Mouse (Mus musculus) thymus, postnatal 25 days (tissue): ENCODE results near the gene Prkch.

Experiments used
- DNase-seq: peaks from one replicate; pipeline ENCODE4 v3.0.0; 2022

Gene Prkch

DNA sequence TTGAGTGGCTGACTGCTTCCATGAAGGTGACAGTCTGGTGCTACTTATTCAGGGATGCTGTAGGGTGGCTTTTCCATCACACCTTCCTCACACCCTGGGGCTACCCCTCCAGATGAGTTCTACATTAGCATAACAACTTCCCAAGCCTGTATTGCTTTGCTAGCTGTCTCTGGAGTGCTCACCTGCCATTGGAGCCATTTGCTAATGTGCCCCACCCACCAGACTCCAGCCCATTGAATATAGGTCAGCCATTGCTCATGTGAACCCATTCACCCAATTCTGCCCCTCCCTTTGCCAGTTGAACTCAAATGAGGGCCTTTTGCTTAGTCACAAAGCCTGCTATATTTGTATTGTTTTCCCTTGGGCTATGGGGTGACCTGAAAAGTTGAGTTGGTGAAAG is 135.2 kb downstream of the Prkch start:
- DNase-seq, result no peak

DNA sequence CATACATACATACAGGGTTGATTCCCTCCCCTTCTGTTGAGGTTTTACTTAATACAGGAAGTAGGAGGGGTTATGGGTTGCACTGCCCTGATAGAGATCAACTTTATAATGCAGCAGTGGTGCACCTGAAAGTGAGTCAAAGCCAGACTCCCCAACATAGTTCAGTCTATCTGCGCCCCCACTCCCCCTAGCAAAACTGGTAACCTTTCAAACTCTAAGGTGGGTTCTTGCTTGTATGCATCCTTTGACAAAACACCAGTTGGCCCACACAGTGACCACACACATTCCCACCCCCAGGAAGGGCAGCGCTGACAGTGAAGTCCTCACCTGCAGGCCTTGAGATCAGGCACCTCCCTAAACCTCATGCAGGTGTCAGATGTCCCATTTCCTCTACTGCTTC is 135.9 kb downstream of the Prkch start:
- DNase-seq, result peak; percentile 56

GRCm38 (mm10) chr12:73722060-73722459 is 137.5 kb downstream of the Prkch start:
- no peak for DNase-seq

- DNase-seq, result no peak
Observed at GRCm38 (mm10) chr12:73723067-73723466, 138.5 kb downstream of the Prkch start.

- DNase-seq, result no peak
Observed at GRCm38 (mm10) chr12:73723887-73724286, 139.3 kb downstream of the Prkch start.

DNA sequence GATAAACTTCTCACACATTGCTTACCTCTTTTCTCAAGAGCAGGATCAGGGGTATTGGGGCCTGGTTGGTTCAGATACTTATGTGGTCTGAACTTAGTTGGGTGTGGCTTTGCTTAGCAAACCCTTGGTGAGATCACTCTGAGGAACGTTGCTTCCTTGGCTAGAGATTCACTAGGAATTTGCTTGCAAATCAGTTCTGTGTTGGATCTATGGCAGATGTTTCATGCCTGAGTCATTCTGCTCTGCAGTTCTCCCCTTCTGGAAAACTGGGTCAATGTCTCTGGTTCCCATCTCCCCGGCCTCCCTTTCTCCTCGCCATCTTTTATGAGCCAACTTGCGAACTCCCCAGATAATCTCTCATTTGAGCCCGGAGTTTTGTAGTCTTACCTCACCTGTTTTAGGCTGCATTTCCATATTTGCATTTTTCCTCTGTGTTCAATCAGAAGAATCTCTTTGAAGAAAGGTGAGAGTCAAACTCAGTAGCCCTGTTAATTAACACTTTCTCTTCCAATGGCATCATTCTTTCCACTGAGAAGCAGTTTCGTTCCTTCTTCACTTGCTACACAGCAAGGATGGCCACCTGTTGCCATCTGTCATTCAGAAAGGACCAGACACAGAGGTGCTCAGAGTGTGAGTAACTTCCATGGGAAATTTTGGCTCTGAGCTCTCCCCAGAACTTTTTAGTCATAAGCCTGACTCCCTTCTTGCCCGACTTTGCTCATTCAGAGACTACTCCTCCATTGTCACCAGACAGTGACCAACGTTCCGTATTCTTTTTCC is 141.4 kb downstream of the Prkch start:
- no peak for DNase-seq

- no peak for DNase-seq
Observed at GRCm38 (mm10) chr12:73727046-73727445, 142.4 kb downstream of the Prkch start.

DNA sequence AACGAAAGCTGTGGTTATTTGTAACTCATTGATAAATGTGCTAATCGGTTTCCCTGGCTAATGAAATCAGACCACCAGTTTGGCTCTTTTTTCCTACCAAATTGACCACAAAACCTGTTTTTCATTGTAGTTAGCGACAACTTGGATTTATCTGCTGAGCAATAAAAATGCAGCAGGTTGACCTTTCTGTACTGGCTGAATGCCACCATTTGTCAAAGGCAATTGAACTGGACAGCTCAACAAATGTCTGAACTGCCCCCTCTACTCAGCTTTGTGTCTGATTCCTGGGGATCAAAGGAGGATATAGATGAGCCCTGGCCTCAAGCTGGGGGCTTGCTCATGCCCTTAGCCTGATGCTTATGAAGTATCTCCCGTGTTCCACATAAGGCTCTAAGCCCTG is 146.0 kb downstream of the Prkch start:
- DNase-seq, result no peak

DNA sequence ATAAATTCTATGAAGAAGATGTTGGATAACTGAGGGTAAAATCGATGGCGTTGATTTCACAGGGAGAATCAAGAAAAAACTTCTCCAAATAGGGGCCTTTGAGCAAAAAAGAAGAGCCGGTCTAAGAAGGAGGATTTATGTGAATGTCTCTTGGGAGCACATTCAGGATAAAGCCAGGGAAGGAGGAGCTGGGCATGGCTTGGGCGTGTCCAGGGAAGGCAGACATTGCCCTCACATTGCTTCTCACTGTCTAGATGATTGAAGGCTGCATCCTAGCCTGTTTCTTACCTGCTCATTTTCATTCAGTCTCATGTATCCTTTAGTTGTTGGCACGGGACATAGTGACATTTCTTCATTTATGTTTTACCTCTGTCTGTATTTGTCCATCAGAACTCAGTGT is 146.5 kb downstream of the Prkch start:
- no peak for DNase-seq

DNA sequence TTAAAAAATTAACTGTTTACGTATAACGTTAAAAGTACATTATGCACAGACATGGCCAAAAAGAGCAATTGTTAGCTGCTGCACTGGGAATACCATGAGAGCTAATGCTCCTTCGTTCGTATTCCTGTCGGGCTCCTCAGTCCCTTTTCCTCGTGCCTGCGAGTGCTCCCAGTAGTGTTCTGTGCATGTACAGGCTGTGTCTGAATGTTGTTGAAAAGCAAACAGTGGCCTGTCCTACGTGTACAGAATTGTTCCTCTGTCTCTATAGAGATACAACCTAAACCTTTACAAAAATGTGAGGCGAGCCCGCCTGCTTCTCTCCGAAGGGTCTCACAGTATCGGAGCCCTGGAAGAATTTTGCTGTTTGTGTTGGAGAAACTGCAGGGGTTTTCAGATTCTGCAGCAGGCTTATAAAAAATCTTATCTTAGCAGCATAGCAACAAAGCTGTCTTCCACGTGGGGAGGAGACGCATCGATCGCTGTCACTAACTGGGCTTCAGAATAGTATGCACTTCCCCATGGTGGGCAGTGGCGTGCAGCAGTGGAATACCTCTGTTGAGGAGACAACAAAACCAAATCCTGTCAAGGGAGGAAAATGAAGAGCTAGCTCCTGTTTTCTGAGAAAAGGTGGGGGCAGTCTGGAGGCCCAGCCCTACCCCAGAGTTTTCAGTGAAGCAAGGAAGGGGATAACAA is 147.4 kb downstream of the Prkch start:
- DNase-seq, result no peak

- no peak for DNase-seq
Observed at GRCm38 (mm10) chr12:73732862-73733261, 148.3 kb downstream of the Prkch start.

- DNase-seq, result no peak
Observed at GRCm38 (mm10) chr12:73736931-73737330, 152.3 kb downstream of the Prkch start.

DNA sequence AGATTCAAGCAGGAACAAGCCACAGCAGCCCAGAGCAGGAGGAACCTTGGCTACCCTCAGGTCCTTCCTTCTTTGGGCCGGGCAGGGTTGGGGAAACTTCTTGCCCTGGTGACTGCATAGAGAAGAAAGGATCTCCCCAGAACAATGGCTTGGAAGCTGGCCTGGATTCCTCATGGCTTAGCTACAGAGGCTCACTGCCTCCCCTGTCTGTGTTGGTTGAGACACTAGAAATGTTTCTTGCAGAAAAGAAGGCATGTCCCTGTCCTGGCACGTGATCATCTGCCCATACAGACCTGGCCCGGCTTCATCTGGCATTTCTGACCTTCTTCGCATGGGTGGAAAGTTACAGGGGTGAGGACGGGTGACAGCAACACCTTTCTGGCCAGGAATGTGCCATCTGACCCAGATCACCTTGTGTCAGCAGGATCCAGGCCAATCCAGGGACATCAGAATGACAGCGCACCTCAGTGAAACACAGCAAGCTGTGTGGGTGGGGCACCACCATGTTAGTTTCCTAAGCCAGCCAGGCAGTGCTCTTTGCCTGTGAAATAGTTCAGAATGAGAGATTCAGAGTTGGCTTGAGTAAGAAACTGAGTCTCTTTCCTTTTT is 155.1 kb downstream of the Prkch start:
- no peak for DNase-seq

DNA sequence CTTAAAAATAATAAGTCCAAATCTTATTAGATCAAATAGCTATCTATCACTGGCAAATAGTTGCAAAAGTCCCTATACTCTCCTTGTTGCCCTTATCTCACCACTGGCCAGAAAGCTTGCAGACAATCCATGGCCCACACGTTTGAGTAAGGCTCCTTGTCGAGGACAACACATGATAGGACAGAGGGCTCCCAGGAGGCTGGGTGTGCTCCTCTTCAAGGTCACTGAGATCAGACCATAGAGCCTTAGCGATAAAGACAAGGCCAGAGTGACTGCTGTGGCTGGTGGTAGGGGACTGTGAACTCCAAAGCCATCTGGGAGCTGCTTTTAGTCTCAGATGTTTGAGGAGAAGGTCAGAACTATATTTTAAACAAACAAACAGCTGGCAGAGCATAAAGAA is 158.0 kb downstream of the Prkch start:
- no peak for DNase-seq

GRCm38 (mm10) chr12:73743087-73743486 is 158.5 kb downstream of the Prkch start:
- DNase-seq, result no peak

DNA sequence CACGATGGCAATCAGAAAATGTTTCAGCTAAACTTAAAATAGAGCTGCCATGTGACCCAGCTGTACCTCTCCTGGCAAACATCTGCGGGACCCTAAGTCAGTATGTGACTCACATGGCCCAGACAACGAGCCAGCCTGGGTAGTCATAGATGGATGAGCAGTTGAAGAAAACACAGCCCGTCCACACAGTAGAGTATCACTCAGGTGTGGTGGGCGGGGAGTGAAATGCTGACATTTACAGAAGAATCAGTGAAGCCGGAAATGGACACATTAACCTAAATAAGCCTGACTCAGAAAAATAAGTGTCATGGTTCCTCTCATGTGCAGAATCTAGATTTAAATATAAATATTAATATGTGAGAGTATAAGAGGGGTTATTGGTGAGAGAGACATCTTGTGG is 161.5 kb downstream of the Prkch start:
- no peak for DNase-seq

- DNase-seq, result no peak
Observed at GRCm38 (mm10) chr12:73748373-73748772, 163.8 kb downstream of the Prkch start.

GRCm38 (mm10) chr12:73754476-73755150 is 170.0 kb downstream of the Prkch start:
- DNase-seq, result no peak

DNA sequence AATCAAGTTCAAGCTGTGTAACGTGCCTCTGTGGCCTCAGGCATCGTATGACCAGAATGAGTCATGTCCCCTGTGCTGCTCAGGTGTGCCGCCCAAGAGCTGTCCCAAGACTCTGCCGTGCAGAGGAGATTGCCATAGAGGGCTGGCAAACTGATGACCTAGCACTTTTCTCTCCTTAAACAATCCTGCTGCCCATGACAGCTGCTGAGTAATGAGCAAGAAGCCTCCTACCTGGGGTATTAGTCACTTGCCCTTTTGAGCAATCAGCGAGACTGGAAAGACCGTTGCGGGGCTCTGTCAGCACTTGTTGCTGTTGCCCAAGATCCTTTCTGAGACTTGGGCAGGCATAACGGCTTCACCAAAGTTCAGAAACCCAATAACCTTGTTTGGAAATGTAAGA is 171.1 kb downstream of the Prkch start:
- no peak for DNase-seq

- DNase-seq, result no peak
Observed at GRCm38 (mm10) chr12:73756527-73756926, 171.9 kb downstream of the Prkch start.

- no peak for DNase-seq
Observed at GRCm38 (mm10) chr12:73762001-73762400, 177.4 kb downstream of the Prkch start.

DNA sequence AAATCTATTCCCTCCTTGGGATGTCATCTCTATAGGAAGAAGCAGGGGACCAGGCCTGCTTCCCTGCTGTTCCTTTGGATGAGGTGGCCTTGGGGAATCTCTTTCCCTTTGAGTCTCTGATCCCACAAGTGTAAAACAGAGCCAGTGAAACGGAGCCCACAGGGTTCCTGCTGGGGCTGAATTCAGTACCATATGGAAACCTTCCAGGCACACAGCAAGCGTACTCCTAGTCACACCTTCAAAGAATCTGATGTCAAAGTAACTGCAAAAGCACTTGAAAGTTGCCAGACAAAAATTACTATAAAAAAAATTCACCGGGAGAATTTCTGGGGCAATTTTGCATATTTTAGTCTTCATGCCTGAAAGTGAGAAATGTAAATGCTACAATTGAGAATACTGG is 178.2 kb downstream of the Prkch start:
- no peak for DNase-seq
